Mouse (Mus musculus) spleen, postnatal 14 days (tissue): ENCODE measurements around the gene Ptch1.
A peak's percentile ranks its signal among the peaks of the same experiment; 100 is the strongest.

Source experiments
- DNase-seq, 2 experiments: peaks; one replicate each; pipeline ENCODE4 v3.0.0; 2021 to 2022; ENCODE audit warnings: low spot score in 2 of 2

Ptch1 gene

DNA sequence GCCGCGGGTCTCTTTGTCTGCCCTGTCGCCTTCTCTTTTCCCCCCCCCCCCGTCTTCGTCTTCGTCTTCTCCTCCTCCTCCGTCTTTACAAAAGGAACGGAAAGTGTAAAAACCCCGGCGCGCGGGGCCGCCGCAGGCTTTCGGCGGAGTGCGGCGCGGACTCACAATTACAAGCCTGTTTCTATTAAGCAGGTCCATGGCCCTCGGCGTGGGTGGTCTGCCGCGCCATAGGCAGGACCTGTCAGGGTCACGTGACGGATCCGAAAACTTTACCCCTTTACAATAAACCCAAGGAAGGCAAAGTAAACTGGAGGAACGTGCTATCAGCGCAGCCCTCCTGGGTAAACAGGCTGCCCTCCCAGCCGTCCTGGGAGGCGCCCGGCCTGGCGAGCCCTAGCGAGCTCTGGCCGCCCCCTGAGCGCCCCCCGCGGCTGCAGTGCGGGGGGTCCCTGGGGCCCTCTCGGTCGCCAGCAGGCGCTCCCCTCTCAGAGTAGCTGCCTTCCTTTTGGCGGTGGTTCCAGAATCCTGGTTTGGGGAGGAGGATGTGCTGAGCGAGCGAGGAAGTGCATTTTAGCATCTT is at the start of gene Ptch1:
TSS of gene Ptch1 (minus strand) at position 343 of the 580 bp plus-strand sequence.
- no peak for DNase-seq

DNA sequence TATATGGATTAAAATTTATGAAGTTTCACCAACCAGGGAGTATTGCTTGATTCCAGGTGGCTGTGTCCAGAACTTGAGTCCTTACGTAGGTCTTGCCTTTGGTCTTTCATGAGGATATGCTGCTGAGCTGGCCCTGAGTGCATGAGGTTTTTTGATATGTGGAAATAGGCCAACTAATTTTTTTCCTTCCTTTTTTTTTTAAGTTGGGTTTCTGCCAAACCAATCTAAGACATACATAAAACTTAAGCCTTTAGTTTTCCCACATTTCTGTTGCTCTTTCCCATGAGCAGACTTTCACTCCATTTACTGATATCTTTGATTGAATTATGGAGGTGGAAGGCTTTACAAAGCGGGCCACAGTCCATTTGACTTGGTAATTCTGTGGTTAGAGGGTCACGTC is 47.9 kb upstream of the Ptch1 start:
- DNase-seq: no peak

DNA sequence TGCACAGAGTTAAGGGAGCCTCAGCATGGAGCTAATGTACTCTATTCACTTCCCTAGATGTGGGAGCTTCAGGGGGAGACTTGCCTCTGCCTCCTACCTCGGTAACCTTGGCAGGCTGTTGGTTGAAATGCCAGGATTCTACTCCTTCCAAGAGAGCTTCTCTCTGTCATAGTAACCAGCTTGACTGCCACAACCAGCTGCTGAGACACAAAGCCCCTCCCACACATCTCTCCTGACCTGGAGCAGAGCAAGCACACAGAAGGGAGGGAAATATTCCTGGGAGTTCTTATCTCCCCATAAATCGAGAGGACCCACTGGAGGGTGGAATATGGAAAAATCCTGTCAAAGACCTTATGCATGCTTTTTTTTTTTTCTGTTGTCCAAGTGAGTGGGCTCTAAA is 39.8 kb upstream of the Ptch1 start:
- DNase-seq: no peak

DNA sequence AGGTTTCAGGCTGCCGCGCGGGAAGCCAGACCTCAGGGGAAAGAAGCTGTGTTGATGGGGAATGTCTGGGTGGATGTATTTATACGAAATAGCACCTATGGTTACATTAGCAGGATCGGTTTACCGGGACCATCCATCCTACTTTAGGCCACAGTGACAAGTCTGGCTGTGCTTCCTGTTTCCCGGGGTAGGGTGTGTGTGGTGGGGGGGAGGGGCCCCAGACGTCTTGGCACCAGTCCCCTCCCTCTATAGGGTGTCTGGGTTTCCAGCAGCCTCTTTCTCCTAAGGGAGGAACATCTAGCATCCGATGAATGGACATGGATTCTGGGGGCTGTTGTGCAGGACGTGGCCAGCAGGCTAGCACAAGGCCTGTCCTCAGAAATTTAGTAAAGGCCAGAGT is 36.3 kb upstream of the Ptch1 start:
- no peak for DNase-seq

DNA sequence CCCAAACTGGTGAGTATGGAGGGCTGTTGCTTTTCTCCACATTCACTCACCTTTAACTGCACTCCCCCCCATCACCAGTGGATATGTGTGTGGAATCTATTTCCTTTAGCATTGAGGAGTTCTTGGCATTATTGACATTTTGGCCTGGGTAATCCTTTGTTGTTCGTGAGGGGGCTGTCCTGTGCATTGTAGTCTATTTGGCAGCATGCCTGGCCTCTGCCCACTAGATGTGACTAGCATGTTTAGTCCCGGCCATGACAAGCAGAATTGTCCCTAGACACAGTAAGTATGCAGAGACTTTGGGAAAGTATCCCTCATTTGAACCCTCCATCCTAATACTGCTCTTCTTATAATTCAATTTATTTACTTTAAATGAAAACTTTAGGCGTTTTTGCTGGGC is 24.2 kb upstream of the Ptch1 start:
- DNase-seq: no peak

DNA sequence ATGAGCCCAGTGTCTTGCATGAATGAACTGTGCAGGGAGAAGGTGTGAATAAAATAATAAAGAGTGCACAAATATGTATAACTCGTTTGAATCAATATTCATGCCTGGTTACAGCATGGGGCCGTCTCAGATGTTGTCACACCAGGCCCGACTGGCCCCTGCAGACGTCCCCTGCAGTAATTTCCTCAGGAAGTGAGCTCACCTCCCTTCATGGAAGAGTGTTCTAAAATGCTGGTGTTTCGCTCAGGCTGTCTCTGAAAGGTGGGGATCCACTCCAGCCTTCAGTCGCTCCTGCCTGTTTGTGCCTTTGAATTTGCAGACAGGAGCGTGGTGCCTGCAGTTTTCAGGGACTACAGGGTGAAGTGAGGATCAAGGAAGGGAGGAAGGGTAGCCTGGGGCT is 22.5 kb upstream of the Ptch1 start:
- no peak for DNase-seq

DNA sequence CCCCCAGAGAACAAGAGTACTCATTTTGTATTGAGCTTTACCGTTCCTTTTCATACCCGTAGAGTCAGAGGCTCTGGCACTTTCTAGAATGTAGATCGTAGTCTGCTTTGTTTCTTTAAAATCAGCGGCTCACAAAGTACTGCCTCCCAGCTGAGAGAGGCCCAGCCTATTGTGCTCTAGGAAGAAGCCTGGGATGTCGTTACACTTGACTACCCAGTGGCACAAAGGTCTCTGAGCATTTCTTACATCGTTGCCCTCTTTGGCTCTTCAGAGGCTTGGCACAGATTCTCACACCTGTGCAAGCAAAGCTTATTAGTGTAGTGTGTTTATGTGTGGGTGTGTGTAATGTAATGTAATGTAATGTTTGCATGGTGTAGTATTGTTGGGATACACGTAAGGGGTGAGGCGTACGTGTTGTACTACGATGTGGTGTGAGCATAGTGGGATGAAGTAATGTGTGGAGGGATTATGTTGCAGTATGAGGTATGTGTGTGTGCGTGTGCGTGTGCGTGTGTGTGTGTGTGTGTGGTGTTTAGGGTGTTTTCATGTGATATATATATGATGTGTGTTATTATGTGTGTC is 20.2 kb upstream of the Ptch1 start:
- DNase-seq: no peak

DNA sequence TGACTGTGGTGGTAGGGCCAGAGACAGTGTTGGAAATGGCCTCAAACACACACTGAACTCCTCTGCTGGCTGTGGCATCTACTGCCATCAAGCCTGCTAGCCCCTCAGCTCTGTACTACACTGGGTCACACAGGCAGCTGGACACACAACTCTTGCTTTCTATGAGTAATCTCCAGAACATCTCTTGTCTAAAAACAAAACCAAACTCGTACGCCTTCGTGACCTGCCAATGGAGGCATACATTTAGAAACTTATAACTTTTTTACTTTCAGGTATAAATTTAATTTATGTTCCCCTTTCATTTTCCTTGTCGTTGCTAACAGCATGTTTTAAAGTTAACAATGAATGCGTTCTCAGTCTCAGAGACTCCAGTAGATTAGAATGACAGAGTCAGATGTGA is 19.4 kb upstream of the Ptch1 start:
- no peak for DNase-seq

DNA sequence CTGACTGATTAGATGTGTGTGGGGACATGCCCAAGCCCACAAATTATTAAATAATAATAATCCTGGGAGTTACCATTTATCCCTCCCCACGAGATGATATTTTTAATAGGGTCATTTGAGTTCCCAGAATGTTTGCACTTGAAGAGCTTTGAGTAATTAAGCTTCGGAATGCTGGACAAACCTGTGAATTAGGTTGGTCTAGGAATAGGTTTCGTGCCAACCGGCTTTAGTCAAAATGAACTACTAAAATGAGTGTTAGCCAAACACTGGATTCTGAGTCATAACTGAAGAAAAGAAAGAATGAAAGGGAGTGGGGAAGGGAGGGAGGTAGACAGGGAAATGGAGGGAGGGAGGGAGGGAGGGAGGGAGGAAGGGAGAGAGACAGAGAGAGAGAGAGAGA is 1.2 kb upstream of the Ptch1 start:
- no peak for DNase-seq

DNA sequence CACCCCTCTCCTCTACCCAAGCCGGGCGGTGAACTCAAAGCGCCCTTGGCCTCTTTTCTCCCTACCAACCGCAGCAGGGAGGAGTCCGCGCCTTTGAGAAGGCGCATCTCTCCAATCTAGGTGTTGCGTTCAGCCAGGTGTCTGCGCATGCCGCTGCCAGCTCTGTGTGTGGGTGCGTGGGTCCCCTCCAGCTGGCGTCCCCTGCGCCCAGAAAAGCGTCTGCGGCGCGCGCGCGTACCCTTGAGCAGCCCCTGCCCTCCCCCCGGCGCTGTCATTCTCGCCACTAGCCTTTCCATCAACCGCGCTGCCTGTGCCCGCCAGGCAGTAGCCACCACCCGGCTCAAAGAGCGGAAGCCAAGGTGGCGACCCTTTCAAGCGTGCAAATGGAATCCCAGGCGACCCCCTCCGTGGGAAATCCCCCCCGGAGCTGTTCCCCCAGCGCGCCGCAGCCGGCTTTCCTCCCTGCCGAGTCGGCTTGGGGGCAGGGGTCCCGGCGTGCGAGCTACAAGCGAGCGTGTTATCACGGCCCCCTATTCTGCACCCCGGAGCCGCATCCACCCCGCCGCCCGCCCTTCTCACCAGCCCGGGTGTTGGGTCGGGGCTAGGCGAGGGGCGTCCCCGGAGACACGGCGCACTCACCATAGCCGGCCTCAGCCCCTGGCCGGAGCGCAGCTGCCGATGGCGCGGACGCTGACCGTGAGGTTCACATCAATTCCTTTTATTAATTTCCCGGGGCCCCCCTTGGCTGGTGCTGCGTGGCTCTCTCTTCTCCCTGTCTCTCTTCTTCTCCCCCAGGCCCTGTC is 744 bp downstream of the Ptch1 start:
- DNase-seq: no peak

DNA sequence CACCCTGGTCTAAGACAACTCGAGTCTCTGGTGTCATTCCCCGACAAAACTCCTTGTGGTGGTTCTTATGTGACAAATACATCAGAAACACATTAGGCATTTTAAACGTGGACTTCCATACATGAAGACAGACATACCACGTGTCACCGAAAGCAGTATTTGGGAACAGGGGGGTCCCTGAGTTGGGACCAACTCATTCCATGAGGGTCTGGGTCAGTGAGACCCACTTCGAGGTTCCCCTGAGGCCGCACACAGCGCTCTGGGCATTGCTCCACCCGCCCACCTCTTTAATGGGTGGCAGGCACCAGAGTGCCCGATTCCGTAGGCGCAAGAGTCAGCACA is 1.3 kb downstream of the Ptch1 start:
- DNase-seq: no peak

DNA sequence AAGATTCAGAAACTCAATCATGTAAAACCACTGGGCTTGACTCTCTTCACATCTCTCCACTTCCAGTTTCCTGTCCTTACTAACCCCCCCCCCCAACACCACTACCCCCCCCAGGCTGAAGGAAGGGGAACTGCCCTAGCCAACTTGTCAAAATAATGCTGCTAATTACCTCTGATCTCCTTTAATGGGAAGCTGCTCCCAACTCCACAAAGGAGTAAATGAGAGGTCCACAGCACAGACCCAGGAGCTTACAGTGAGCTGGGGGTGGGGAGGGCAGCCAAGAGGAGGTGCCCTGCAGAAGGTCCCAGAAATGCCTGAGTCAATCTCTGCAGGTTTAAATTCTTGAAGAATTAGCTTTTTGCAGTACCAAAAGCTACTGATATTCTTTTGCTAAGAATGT is 2.9 kb downstream of the Ptch1 start:
- DNase-seq: no peak

DNA sequence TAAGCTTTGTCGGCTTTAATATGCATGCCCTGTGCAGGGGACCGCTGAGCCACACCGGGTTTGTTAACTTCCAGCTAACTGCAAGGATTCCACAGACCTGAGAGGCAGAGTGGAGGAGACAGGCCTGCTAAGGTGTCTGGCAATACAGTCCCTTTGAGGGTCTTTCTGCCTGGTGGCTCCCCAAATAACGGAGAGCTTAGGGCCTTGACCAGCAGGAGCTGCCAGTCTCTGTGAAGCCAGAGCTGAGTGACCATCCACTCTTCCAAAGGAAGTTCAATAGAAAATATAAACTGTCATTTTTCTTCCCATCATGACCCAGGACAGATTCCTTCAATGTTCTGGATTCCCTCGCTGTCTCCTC is 4.0 kb downstream of the Ptch1 start:
- no peak for DNase-seq

DNA sequence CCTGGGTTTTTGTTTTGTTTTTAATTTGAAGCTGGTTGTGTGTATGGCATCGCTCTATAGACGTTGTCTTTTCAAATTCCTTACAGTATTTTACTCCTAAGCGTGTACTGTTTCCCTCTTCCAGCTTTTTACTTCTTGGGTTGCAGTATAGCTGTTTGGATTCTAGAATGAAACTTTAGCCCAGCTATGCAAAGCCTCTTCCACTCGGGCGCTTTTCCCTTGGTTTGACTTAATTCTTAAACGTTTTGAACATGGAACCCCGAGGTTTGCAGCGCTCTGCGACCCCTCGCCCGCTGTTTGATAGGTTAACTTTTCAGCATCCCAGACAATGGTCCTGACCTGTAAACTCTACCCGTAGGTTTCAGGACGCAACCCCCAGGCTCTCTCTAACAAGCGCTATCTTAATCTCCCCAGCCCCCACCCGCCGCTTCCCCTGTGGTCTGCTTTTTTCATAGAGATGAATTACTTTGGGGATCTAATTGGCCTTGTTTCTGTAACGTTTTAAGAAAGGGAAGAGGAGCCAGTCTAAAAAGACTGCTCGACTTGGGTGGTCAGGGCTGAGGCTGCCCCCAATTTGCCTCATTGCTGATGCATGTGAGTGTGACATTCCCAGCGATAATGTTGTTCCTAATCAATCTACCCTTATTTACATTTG is 4.5 kb downstream of the Ptch1 start:
- no peak for DNase-seq

DNA sequence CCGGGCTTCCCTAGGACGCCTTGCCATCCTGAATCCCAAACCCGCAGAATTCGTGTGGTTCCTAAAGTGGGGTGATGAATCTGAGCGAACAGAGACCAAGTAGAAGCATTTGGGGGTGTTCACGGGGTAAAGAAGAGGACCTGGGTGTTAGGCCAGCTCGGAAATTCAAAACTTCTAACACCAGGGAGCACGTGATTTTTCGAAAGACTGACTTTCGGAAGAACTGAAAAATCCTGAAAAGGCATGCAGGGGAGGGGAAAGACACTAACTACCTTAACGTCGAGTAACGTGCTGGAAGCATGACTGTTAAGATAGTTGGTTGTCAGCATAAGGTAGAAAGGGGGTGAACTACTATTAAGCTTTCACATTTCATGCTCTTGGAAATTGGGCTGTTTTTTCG is 5.1 kb downstream of the Ptch1 start:
- no peak for DNase-seq

DNA sequence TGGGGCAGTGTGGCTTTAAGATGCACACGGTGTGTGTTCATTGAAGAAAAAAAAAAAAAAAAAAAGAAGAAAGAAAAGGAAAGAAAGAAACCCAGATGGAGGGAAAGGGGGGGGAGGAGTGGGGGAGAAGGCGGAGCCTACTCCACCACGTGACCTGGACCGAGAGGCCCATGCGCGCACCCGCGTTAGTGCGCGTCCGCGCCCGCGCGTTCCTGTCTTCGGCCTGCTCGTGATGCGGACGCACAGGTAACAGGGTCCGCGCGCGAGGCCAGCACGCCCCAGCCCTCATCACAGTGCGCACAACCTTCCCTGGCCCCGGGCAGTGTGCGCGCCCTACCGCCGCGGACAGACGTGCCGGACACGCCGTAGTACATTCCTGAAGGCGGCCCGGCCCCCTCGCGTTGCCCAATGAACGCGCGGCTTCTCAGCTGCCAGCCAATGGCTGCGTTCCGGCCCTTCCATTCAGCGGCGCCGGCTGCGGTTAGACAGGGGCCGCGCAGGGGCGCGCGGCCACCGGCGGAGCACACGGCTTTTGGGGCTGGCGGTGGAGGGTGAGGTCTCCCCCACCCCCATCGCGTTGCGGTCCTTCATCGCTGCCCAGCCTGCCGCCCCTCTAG is 5.6 kb downstream of the Ptch1 start:
- peak; percentile 79 to 83 for DNase-seq

DNA sequence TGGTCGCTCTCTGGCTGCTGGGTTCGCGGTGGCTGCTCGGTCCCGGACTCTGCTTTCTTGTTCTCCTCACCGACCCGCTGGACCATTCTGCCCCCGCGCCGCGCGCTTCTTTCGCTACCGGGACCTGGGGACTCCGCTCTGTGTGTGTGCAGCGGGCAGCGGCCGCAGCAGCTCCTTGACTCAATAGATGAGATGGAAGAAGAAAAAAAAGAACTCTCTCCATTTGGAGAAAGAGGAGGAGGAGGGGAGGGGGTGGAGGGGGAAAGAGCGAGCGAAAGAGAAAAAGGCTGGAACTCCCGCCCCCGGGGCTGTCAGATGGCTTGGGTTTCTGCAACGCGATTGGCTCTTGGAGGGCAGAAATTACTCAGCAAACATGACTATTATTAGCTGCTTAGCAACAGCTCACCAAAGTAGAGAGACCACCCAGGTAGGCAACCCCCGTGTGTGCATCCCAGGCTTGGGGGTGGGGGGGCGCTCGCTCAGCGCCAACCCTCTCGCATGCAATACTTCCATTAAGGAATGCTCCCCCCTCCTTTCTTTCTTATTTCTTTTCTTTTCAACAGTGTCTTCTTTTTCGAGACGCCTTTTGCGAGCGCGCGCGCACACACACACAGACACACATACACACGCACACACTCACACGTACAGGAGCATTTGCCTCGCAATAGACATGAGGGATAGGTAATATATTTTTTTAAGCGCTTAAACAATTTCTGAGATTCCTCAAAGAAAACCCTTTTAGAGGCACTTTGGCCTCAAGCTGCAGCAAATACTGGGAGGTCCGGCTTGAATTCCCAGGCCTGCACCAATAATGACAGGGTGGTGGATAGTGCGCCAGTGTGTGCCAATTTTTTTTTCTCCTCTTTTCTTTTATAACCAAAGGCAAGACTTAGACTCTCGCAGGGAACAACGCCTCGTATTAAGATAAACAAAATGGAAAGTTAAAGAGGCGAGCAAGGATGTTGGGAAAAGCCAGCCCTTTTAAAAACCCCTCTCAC is 7.1 kb downstream of the Ptch1 start:
- peak; percentile 41 to 53 for DNase-seq

DNA sequence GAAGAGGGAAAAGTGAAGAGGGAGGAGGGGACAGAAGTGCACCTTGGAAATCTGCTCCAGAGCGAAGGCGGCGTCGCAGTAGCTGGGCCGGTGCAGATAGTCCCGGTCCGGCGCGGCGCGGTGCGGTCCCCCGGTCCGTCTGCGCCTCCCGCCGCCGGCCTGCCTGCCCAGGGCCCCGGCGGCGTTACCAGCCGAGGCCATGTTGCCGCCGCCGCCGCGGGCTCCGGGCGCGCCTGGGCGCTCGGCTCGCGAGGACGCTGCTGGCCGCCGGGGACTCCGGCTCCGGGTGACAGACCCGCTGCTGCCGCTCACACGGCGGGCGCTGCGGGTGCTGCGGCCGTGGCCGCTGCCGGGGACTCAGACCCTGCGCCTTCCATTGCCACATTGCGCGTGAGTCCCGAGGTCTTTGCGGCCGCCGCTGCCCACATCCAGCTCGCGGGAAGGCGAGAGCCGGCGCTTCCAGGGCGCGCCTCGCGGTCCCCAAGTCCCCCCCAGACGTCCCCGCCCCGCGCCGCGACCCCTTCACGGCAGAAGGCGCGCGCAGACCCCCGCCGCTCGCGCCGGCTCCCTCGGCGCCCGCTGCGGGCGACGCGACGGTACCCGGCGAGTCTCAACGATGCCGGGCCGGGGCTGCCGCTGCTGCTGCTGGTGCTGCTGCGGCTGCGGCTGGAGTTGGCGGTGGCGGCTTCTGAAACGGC is 7.9 kb downstream of the Ptch1 start:
- peak; percentile 12 to 30 for DNase-seq

DNA sequence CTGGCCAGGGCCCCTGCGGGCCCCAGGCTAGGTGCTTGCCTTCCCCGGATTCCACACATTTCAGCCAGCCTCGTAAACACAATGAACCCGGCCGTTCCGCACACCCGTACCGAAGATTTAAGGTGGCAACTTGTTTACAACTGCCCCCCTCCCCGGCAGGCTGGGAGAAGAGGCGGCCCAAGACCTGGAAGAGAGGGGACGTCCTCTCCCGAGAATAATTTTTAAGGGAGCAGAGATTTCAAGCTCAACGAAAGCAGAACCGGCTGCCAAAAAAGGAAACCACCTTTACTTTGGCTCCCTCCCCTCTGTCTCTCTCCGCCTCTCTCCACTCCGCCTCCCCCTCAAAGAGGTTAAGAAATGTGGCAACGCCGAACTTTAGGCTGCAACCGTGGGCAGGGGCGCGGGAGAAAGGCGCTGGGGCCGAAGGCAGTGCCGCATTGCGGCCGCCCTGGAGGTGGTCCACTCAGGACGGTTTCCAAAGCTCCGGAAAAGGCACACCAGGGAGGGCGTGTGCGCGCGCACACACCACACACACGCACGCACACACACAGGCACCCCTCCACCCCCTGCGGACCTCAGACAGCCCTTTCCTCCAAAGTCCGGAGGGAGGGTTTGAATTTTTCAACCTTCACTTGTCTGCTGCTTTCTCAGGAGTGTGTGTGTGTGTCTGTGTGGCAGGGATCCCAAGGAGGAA is 8.6 kb downstream of the Ptch1 start:
- peak; percentile 25 to 36 for DNase-seq
